In the genomic region with DNA sequence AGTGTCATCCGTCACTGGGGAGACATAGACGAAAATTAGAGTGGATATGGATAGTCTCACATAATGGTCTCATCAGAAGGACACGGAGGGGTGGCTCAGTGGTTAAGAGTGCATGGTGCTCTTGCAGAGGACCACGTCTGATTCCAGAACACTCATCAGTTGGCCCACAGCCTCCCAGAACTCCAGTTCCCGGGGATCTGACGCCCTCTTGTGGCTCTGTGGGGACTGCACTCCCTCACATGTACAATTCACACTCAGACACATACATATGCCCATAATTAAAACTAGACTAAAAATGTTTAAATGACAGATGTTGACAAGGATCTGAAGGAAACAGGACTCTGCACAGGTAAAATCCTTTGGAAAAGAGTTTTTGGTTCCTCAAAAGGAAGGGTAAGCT, we compare ENCODE assay signal across 12 mouse cellular contexts. TPM values are rescaled to one million over a fixed set of nuclear protein-coding genes. Genes with fewer than 3 reads are reported as not detected.
A peak's percentile ranks its signal among the peaks of the same experiment; 100 is the strongest.
DNase-seq lines count a peak whose midpoint lies in the region; ATAC-seq and TF ChIP-seq lines count a peak whose summit lies in the region.
"Had no signal": no experiment of that assay in that cellular context is flagged by ENCODE, and none has a peak within 500 bp of the region (broad histone marks: within the 10 kb centered on the region; RNA-seq: fewer than 3 reads in every experiment).

No protein-coding gene starts in this region.

- H3K36me3 ChIP-seq in forebrain, postnatal 0 days (ENCODE audit: insufficient read depth): peaks cover 40% of the 10 kb centered on the region
- H3K36me3 ChIP-seq in forebrain, embryonic 10.5 days (replicated peaks): peaks cover 41% of the 10 kb centered on the region
- peaks cover 2% of the 10 kb centered on the region; the same call in 1 of the 2 replicates for H3K36me3 ChIP-seq in liver, adult 2 months (ENCODE audit: control insufficient read depth, insufficient read depth, low read length)
- H3K36me3 ChIP-seq in C2C12 (ENCODE audit: control insufficient read depth, insufficient read depth): no peaks in the 10 kb centered on the region
- H3K36me3 ChIP-seq in hindbrain, embryonic 16.5 days (ENCODE audit: control insufficient read depth, insufficient read depth, low read length): peaks cover 9% of the 10 kb centered on the region; the same call in 1 of the 2 replicates
- H3K36me3 ChIP-seq in forebrain, embryonic 13.5 days (ENCODE audit: poor library complexity, severe bottlenecking): peaks cover 15% of the 10 kb centered on the region; the same call in 1 of the 2 replicates

- H3K9ac ChIP-seq in forebrain, postnatal 0 days: no peak overlapping the region
- no peak overlapping the region for H3K9ac ChIP-seq in liver, adult 2 months (ENCODE audit: low read depth, low read length)
- no peak overlapping the region for H3K9ac ChIP-seq in hindbrain, embryonic 16.5 days (ENCODE audit: low read depth, low read length)
- no peak overlapping the region for H3K9ac ChIP-seq in forebrain, embryonic 13.5 days
- H3K9ac ChIP-seq: embryonic facial prominence, embryonic 15.5 days; hindbrain, embryonic 12.5 days had no signal

- WGBS in forebrain, postnatal 0 days: 67% methylated on average over 6 of the region's 6 CpGs
- 69% methylated on average over 6 of the region's 6 CpGs for whole genome bisulfite sequencing in forebrain, embryonic 10.5 days
- WGBS in liver, adult 2 months: 87% methylated on average over 6 of the region's 6 CpGs
- WGBS in hindbrain, embryonic 16.5 days: 74% methylated on average over 6 of the region's 6 CpGs
- 69% methylated on average over 6 of the region's 6 CpGs for WGBS in forebrain, embryonic 13.5 days

- no peak overlapping the region for H3K4me2 ChIP-seq in forebrain, postnatal 0 days (ENCODE audit: low read depth)
- no peak overlapping the region for H3K4me2 ChIP-seq in hindbrain, embryonic 16.5 days (ENCODE audit: low read length)
- no peak overlapping the region for H3K4me2 ChIP-seq in forebrain, embryonic 13.5 days
- H3K4me2 ChIP-seq: embryonic facial prominence, embryonic 15.5 days; hindbrain, embryonic 12.5 days had no signal

- no peaks in the 10 kb centered on the region for H3K9me3 ChIP-seq in forebrain, postnatal 0 days (ENCODE audit: low read length)
- no peaks in the 10 kb centered on the region for H3K9me3 ChIP-seq in forebrain, embryonic 10.5 days
- H3K9me3 ChIP-seq in hindbrain, embryonic 16.5 days (ENCODE audit: control insufficient read depth, low read length): no peaks in the 10 kb centered on the region
- H3K9me3 ChIP-seq in forebrain, embryonic 13.5 days (replicated peaks): no peaks in the 10 kb centered on the region
- H3K9me3 ChIP-seq: embryonic facial prominence, embryonic 15.5 days; hindbrain, embryonic 12.5 days had no signal

- peak; percentile 48 for TF ChIP-seq CTCF in forebrain, postnatal 0 days (IDR thresholded peaks at IDR 0.05; ENCODE audit: low read depth)
- peak; percentile 51 for TF ChIP-seq CTCF in liver, adult 2 months (IDR thresholded peaks at IDR 0.05; ENCODE audit: low read depth, low read length)
- peak; percentile 12 for TF ChIP-seq CTCF in C2C12 (IDR thresholded peaks at IDR 0.05; ENCODE audit: control insufficient read depth, insufficient read depth, insufficient read length)

- H3K27me3 ChIP-seq in forebrain, postnatal 0 days (ENCODE audit: insufficient read depth, low read length): no peaks in the 10 kb centered on the region
- no peaks in the 10 kb centered on the region for H3K27me3 ChIP-seq in forebrain, embryonic 10.5 days (ENCODE audit: poor library complexity, severe bottlenecking)
- no peaks in the 10 kb centered on the region for H3K27me3 ChIP-seq in liver, adult 2 months (ENCODE audit: control insufficient read depth, insufficient read depth, low read length)
- no peaks in the 10 kb centered on the region for H3K27me3 ChIP-seq in C2C12 (ENCODE audit: control insufficient read depth, insufficient read depth, insufficient read length)
- H3K27me3 ChIP-seq in hindbrain, embryonic 16.5 days (replicated peaks; ENCODE audit: control insufficient read depth, insufficient read depth, low read length): no peaks in the 10 kb centered on the region
- H3K27me3 ChIP-seq in forebrain, embryonic 13.5 days: no peaks in the 10 kb centered on the region
- H3K27me3 ChIP-seq: embryonic facial prominence, embryonic 15.5 days; hindbrain, embryonic 12.5 days had no signal

- no peak for TF ChIP-seq POLR2A in liver, adult 2 months (IDR thresholded peaks at IDR 0.05; ENCODE audit: extremely low read depth, insufficient read depth, low read length)

- no peak for ATAC-seq in forebrain, postnatal 0 days
- no peak for ATAC-seq in hindbrain, embryonic 16.5 days
- no peak for ATAC-seq in forebrain, embryonic 13.5 days

- H3K27ac ChIP-seq in forebrain, postnatal 0 days (ENCODE audit: low read depth, low read length): no peak overlapping the region
- no peak overlapping the region for H3K27ac ChIP-seq in forebrain, embryonic 10.5 days
- H3K27ac ChIP-seq in liver, adult 2 months (replicated peaks; ENCODE audit: insufficient read depth, low read depth, low read length): no peak overlapping the region
- H3K27ac ChIP-seq in hindbrain, embryonic 16.5 days (ENCODE audit: low read depth, low read length): no peak overlapping the region
- H3K27ac ChIP-seq in forebrain, embryonic 13.5 days: no peak overlapping the region
- H3K27ac ChIP-seq: embryonic facial prominence, embryonic 15.5 days; hindbrain, embryonic 12.5 days had no signal

- H3K4me1 ChIP-seq in forebrain, postnatal 0 days (ENCODE audit: insufficient read depth): no peaks in the 10 kb centered on the region
- peaks cover 9% of the 10 kb centered on the region for H3K4me1 ChIP-seq in forebrain, embryonic 10.5 days
- H3K4me1 ChIP-seq in liver, adult 2 months (ENCODE audit: control insufficient read depth, insufficient read depth, low read length): peaks cover 9% of the 10 kb centered on the region; the same call in 1 of the 2 replicates
- peaks cover 3% of the 10 kb centered on the region; the same call in 1 of the 2 replicates for H3K4me1 ChIP-seq in hindbrain, embryonic 16.5 days (ENCODE audit: control insufficient read depth, insufficient read depth, low read depth, low read length)
- H3K4me1 ChIP-seq in forebrain, embryonic 13.5 days: no peaks in the 10 kb centered on the region; the same call in 1 of the 2 replicates
- H3K4me1 ChIP-seq: embryonic facial prominence, embryonic 15.5 days had no signal

- no peaks in the 10 kb centered on the region for H3K79me3 ChIP-seq in C2C12 (ENCODE audit: low read depth)

- no peak for DNase-seq in forebrain, postnatal 0 days
- no peak for DNase-seq in forebrain, embryonic 10.5 days (ENCODE audit: extremely low spot score, low spot score)
- no peak for DNase-seq in liver, adult 2 months (ENCODE audit: extremely low read depth, low read depth, low spot score)
- no peak for DNase-seq in liver
- DNase-seq in adrenal gland, postnatal 25 days: peak; percentile 70
- DNase-seq: heart, adult 11 months; right cerebral cortex, adult 18-20 months had no signal

- H3K4me3 ChIP-seq in forebrain, postnatal 0 days (ENCODE audit: low read depth, low read length): no peak overlapping the region
- H3K4me3 ChIP-seq in forebrain, embryonic 10.5 days: no peak overlapping the region
- no peak overlapping the region for H3K4me3 ChIP-seq in liver, adult 2 months (ENCODE audit: insufficient read depth, low read depth, low read length)
- H3K4me3 ChIP-seq in C2C12 (ENCODE audit: insufficient read depth, poor library complexity, severe bottlenecking): no peak overlapping the region
- H3K4me3 ChIP-seq in hindbrain, embryonic 16.5 days (ENCODE audit: low read length): no peak overlapping the region
- no peak overlapping the region for H3K4me3 ChIP-seq in forebrain, embryonic 13.5 days
- H3K4me3 ChIP-seq: embryonic facial prominence, embryonic 15.5 days; hindbrain, embryonic 12.5 days had no signal

- peaks cover 5% of the 10 kb centered on the region for H3K79me2 ChIP-seq in liver, adult 2 months (ENCODE audit: control insufficient read depth, insufficient read depth, low read length)
- H3K79me2 ChIP-seq in C2C12 (ENCODE audit: control insufficient read depth, insufficient read depth): no peaks in the 10 kb centered on the region

- no peak overlapping the region for H3ac ChIP-seq in C2C12 (ENCODE audit: control insufficient read depth, insufficient read length, low read depth)

TF ChIP-seq in C2C12, 6 proteins besides CTCF, POLR2A, EP300 and RAD21:
- TF ChIP-seq MYOG (IDR thresholded peaks at IDR 0.05; ENCODE audit: control insufficient read depth, extremely low read depth, insufficient read length) (no peak), USF1 (IDR thresholded peaks at IDR 0.05; ENCODE audit: low read depth) (no peak), MAX (IDR thresholded peaks at IDR 0.05) (no peak), MYOD1 (IDR thresholded peaks at IDR 0.05; ENCODE audit: control insufficient read depth, insufficient read length, low read depth) (no peak), FOSL1 (IDR thresholded peaks at IDR 0.05; ENCODE audit: insufficient read depth, low read length, poor library complexity, severe bottlenecking) (no peak), CEBPB (IDR thresholded peaks at IDR 0.05; ENCODE audit: low read depth) (no peak)

RNA-seq across cellular contexts. Expression of a gene that starts 34.4 kb away (rescaled TPM):
- total RNA-seq in forebrain, postnatal 0 days (2014; rRNA removed): 39.6 and 42.2 TPM in 2 replicates
- polyA plus RNA-seq in forebrain, postnatal 0 days (2015; fragmentation: Nextera tagmentation; extraction: Ambion mirVana): 7.5 and 10.8 TPM in 2 replicates
- polyA plus RNA-seq in forebrain, embryonic 10.5 days (2016; fragmentation: Nextera tagmentation; extraction: Ambion mirVana): 4.6 and 5.5 TPM in 2 replicates
- total RNA-seq in liver, adult 2 months (2014; rRNA removed): 7.7 and 10.1 TPM in 2 replicates
- 10.7 and 10.9 TPM in 2 replicates for polyA plus RNA-seq in liver, adult 2 months (2012; rRNA removed)
- 9.2 TPM for polyA plus RNA-seq in C2C12 (2012; fragmentation: generic; extraction: Trizol)
- 72.3 and 92.8 TPM in 2 replicates for total RNA-seq in adrenal gland, postnatal 25 days (2021)
- polyA plus RNA-seq in hindbrain, embryonic 16.5 days (2015; fragmentation: Nextera tagmentation; extraction: Ambion mirVana): 8.1 and 8.8 TPM in 2 replicates
- 4.5 and 4.7 TPM in 2 replicates for polyA plus RNA-seq in forebrain, embryonic 13.5 days (2015; fragmentation: Nextera tagmentation; extraction: Ambion mirVana)
